Mouse (Mus musculus) intestine, postnatal 0 days (tissue): ENCODE measurements around the gene Basp1. TPM values are rescaled to one million over a fixed set of nuclear protein-coding genes. Genes with fewer than 3 reads are reported as not detected.

Experiments used
- ATAC-seq: fragments of 200-750 bp; cut with Nextera tagmentation; 2 replicates; pipeline ENCODE4 v1.8.0; 2017; ENCODE audit warnings: mild to moderate bottlenecking, moderate TSS enrichment, moderate library complexity
- H3K27ac ChIP-seq: fragments of 300-500 bp; sonication (generic); 2 replicates; pipeline ENCODE4 v1.5.1; 2014; ENCODE audit warnings: mild to moderate bottlenecking, low read depth, low read length, moderate library complexity
- H3K27me3 ChIP-seq: fragments of 300-500 bp; sonication (generic); replicated peaks from 2 replicates; pipeline ENCODE4 v1.6.1; 2014; ENCODE audit warnings: low read length, mixed read lengths; ENCODE audit not compliant: control insufficient read depth, insufficient read depth
- H3K36me3 ChIP-seq: fragments of 300-500 bp; sonication (generic); 2 replicates; pipeline ENCODE4 v1.6.1; 2014; ENCODE audit warnings: mild to moderate bottlenecking, moderate library complexity; ENCODE audit not compliant: control insufficient read depth, insufficient read depth
- H3K4me1 ChIP-seq: fragments of 300-500 bp; sonication (generic); replicated peaks from 2 replicates; pipeline ENCODE4 v1.6.1; 2014; ENCODE audit warnings: antibody characterized with exemption, low read length, mixed read lengths; ENCODE audit not compliant: control insufficient read depth, insufficient read depth
- H3K4me2 ChIP-seq: fragments of 300-500 bp; sonication (generic); replicated peaks from 2 replicates; pipeline ENCODE4 v1.6.1; 2014; ENCODE audit warnings: low read depth, mild to moderate bottlenecking, moderate library complexity
- H3K4me3 ChIP-seq: fragments of 300-500 bp; sonication (generic); 2 replicates; pipeline ENCODE4 v1.5.1; 2014; ENCODE audit warnings: low read depth, low read length
- H3K9ac ChIP-seq: fragments of 300-500 bp; sonication (generic); 2 replicates; pipeline ENCODE4 v1.6.1; 2014; ENCODE audit warnings: mild to moderate bottlenecking, low read depth, low read length
- H3K9me3 ChIP-seq: fragments of 300-500 bp; sonication (generic); 2 replicates; pipeline ENCODE4 v1.6.1; 2016; ENCODE audit warnings: mixed run types; ENCODE audit not compliant: control insufficient read depth
- CTCF ChIP-seq: sonication (generic); IDR thresholded peaks from 2 replicates; pipeline ENCODE4 v1.5.1; 2016; ENCODE audit warnings: low read depth, mild to moderate bottlenecking, control low read depth, antibody characterized with exemption, moderate library complexity
- WGBS: fragments of 180-500 bp; shearing (Covaris S2); extraction: QIAGEN DNeasy Blood & Tissue Kit; methylation state at CpG from one replicate; pipeline ENCODE4 v1.1.7; 2014; 5-methylcytosine and 5-hydroxymethylcytosine counted together
- polyA plus RNA-seq: library from polyadenylated mRNA; unstranded; fragments of >200 nt; fragmentation: Nextera tagmentation; extraction: Ambion mirVana; gene quantifications from 2 replicates; pipeline ENCODE4 v1.2.1, GENCODE M21; 2015

Gene Basp1
- polyA plus RNA-seq, 1 experiment from 2014 or later, result 14.1 TPM

- H3K9me3 ChIP-seq, result no peaks in the 10 kb centered on the region
- no peak for TF ChIP-seq CTCF
- ATAC-seq, result no peak
- H3K36me3 ChIP-seq, result no peaks in the 10 kb centered on the region
- no peak overlapping the region for H3K9ac ChIP-seq
- H3K27ac ChIP-seq, result no peak overlapping the region
- H3K4me1 ChIP-seq, result no peaks in the 10 kb centered on the region
- H3K4me3 ChIP-seq, result no peak overlapping the region
- WGBS, result 74% methylated on average over 7 of the region's 7 CpGs
- no peak overlapping the region for H3K4me2 ChIP-seq
- H3K27me3 ChIP-seq, result no peaks in the 10 kb centered on the region
These were observed 15.4 kb upstream of the Basp1 start for GRCm38 (mm10) chr15:25429007-25429406.

- no peak for ATAC-seq
- Histone ChIP-seq H3K9ac (no peak overlapping the region), H3K27me3 (no peaks in the 10 kb centered on the region), H3K4me1 (no peaks in the 10 kb centered on the region), H3K4me2 (no peak overlapping the region), H3K27ac (no peak overlapping the region), H3K9me3 (no peaks in the 10 kb centered on the region), H3K36me3 (no peaks in the 10 kb centered on the region), H3K4me3 (no peak overlapping the region)
- peak; percentile 82 for TF ChIP-seq CTCF
- WGBS, result 41% methylated on average over 7 of the region's 7 CpGs
These were observed 15.0 kb upstream of the Basp1 start for GRCm38 (mm10) chr15:25428551-25428950.

- Histone ChIP-seq H3K36me3 (no peaks in the 10 kb centered on the region), H3K4me1 (no peaks in the 10 kb centered on the region), H3K9ac (no peak overlapping the region), H3K9me3 (no peaks in the 10 kb centered on the region), H3K4me3 (no peak overlapping the region), H3K27me3 (no peaks in the 10 kb centered on the region), H3K4me2 (no peak overlapping the region), H3K27ac (no peak overlapping the region)
- WGBS, result 74% methylated on average over 9 of the region's 9 CpGs
- no peak for TF ChIP-seq CTCF
- ATAC-seq, result no peak
These were observed 6.7 kb upstream of the Basp1 start for GRCm38 (mm10) chr15:25420266-25420665.

- Histone ChIP-seq H3K4me1 (no peaks in the 10 kb centered on the region), H3K36me3 (no peaks in the 10 kb centered on the region), H3K27ac (no peak overlapping the region), H3K9me3 (no peaks in the 10 kb centered on the region), H3K9ac (no peak overlapping the region), H3K27me3 (peaks cover 9% of the 10 kb centered on the region; the same call in 1 of the 2 replicates), H3K4me2 (no peak overlapping the region), H3K4me3 (no peak overlapping the region)
- WGBS, result 57% methylated on average over 6 of the region's 6 CpGs
- no peak for TF ChIP-seq CTCF
- no peak for ATAC-seq
These were observed 2.8 kb upstream of the Basp1 start for GRCm38 (mm10) chr15:25416367-25416766.

DNA sequence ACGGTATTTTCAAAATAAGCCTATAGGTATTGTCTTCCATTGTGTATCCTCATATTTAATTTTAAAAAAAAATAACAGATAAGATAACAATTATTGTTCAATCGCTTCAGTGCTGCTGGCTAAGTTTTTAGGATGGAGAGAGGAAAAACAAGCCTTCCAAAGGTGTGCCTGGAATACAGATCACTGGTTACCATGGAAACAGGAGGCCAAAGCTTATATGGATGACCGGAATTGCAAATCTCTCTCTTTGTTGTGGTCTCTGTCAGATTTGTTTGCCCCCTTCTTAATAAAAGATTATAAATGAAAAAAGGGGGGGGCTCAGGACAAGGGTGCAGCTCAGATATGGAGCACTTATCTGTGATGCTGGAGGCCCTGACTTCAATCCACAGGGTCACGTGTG is 2.4 kb upstream of the Basp1 start:
- WGBS, result 61% methylated on average over 4 of the region's 4 CpGs
- Histone ChIP-seq H3K4me3 (no peak overlapping the region), H3K9ac (no peak overlapping the region), H3K9me3 (no peaks in the 10 kb centered on the region), H3K27me3 (peaks cover 9% of the 10 kb centered on the region; the same call in 1 of the 2 replicates), H3K36me3 (no peaks in the 10 kb centered on the region), H3K27ac (no peak overlapping the region), H3K4me1 (no peaks in the 10 kb centered on the region), H3K4me2 (no peak overlapping the region)
- TF ChIP-seq CTCF, result no peak
- no peak for ATAC-seq

GRCm38 (mm10) chr15:25414747-25415119 is 1.2 kb upstream of the Basp1 start:
- WGBS, result under 1% methylated on average over 14 of the region's 14 CpGs
- TF ChIP-seq CTCF, result peak; percentile 94
- H3K9ac ChIP-seq, result no peak overlapping the region
- H3K27ac ChIP-seq, result no peak overlapping the region
- H3K4me2 ChIP-seq, result peak overlapping the region; percentile 86
- ATAC-seq, result peak; percentile 54; the same call in 1 of the 2 replicates
- no peaks in the 10 kb centered on the region for H3K9me3 ChIP-seq
- peak overlapping the region; percentile 65 for H3K4me3 ChIP-seq
- peaks cover 9% of the 10 kb centered on the region; the same call in 1 of the 2 replicates for H3K27me3 ChIP-seq
- no peaks in the 10 kb centered on the region for H3K4me1 ChIP-seq
- no peaks in the 10 kb centered on the region for H3K36me3 ChIP-seq
